Mouse (Mus musculus) CD4-positive, CD25-positive, alpha-beta regulatory T cell, adult 2 months (primary cell): ENCODE data around the gene Kbtbd12.
A peak's percentile ranks its signal among the peaks of the same experiment; 100 is the strongest.

Source experiments
- DNase-seq: peaks from one replicate; pipeline ENCODE4 v3.0.0-alpha.2; 2012; ENCODE audit warnings: low read depth, low spot score

Kbtbd12 gene

DNA sequence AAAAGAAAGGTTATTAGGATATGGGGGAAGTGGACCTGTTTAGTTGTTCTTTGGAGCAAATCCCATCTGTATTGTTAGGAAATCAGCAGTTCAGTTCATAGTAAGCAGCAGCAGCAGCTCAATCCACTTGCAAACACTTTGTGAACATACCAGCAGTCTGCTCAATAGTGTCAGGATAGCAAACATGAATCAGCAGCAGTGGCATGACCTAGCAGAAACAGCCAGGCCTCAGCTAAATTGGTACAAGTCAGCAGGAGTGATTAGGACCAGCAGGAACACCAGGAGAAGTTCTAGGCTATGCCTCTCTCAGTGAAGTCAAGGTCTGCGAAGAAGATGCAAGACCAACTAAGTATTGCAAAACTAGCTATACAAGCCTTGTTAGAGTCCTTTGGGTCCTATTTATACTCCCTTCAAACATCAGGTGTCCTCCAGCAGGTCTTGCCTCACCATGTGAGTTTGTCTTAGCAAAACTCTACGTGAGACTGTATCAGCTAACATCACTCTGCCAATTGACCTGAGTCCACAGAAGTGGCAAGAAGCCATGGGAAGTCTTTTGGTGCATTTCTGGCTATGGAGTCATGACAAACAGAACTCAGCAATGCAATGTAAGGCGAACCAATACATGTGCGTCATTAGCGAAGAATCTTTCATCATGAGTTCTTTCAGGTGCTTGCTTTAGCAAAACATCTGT, at the start of gene Kbtbd12:
Kbtbd12 (minus strand) TSS at position 340 of the 691 bp plus-strand sequence.
- no peak for DNase-seq

DNA sequence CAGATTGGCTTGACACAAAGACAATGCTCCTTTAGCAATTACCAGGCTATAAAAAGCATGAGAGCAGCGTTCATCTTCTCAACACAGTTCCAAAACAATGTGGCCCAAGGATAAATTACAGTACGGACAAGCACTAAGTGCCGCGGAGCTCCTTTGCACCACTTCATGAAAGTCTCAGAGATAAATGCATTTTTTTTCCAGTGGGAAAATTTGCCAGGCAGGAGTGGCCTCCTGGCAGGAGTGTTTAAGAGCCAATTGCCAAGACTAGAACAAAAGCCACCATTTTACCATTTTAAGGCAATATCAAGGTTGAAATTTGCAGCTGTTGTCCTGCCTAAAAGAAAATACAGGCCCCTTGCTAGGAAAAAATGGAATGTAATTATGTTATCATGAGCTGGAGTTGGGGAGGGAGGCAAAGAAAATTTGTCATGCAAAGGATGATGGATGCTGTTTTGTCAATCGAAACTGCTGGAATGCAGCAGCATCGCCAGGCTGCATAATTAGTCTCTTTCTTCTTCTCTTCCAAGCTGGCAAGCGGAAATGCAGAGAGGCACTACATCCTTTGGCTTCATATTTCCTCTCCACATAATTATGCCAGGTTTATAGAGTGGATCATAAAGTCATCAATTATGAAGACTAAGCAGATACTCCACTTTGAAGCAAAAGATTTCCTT, 45.8 kb upstream of the Kbtbd12 start:
- no peak for DNase-seq

GRCm38 (mm10) chr6:88681026-88681425, 43.3 kb upstream of the Kbtbd12 start:
- no peak for DNase-seq

DNA sequence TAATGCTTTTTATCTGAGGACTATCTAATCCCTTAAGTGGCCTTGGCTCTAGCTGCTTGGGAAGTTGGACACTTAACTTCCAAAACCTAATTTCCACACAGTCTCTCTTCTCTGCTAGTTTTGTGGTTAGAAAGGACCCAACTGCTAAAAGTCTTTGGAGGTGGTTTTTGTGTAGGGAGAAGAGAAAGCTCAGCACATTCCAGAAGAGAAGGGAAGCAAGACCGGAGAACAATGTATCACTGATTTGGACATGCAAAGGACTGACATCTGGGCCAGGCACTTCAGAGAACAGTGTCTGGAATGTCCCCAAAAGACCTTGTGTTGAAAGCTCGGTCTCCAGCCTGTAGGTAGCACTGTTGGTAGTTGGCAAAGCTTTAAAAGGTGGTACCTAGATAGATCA, 40.0 kb upstream of the Kbtbd12 start:
- no peak for DNase-seq

GRCm38 (mm10) chr6:88676753-88677736, 39.3 kb upstream of the Kbtbd12 start:
- DNase-seq = no peak

GRCm38 (mm10) chr6:88675815-88676214, 38.1 kb upstream of the Kbtbd12 start:
- DNase-seq = no peak

DNA sequence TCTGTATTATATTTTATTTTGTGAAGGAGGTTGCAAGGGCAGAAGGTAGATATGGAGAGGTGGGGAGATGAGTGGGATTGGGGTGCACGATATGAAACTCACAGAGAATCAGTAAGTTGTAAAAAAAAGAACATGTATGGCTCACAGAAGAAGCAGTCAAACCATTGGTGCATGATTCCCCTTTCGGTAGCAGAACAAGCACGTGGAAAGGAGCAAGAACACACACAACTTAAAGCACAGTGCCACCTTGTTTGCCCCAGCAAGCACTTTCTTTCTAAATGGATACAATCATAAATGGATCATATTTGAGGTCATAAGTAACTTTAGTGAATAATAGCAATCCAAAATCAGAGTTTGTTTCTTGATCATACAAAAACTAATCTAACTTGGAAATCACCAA, 24.5 kb upstream of the Kbtbd12 start:
- DNase-seq = no peak

DNA sequence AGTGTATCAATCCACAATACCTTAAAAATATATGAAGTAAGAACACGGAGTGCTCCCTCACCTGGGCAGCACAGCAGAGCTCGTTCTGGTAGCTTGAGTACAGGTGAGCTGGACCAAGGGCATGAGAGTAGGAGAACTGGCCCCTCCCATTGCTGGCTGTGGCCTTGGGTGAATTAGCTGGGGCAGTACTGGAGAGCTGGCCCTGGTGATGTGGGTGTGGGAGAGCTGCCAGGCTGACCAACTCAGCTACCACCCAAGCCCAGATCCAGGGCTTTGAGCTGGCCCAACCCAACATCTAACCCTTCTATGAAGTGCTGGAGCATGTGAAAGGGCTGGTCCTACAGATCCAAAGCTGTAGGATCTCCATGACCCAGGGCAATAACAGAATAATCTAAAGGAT, 23.9 kb upstream of the Kbtbd12 start:
- DNase-seq = no peak

GRCm38 (mm10) chr6:88647564-88648295, 10.0 kb upstream of the Kbtbd12 start:
- no peak for DNase-seq

DNA sequence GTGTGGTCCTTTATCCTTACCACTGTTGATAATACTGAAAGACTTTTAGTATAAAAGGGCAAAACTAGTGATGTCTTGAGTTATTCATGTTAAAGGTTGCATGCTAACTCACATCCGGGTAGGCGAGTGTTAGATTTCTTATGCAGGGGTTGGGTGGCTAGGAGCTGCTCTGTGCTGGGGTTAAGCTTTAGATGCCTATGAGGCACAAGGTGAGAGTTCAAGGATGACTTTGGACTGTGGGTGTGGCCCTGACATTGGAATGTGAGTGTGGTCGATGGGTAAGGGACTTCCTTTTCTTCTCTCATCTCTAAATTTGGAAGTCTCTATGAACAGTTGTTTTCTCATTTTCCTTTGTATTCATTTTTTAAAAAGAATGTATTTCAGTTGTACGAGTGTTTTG, 7.0 kb upstream of the Kbtbd12 start:
- DNase-seq = no peak

DNA sequence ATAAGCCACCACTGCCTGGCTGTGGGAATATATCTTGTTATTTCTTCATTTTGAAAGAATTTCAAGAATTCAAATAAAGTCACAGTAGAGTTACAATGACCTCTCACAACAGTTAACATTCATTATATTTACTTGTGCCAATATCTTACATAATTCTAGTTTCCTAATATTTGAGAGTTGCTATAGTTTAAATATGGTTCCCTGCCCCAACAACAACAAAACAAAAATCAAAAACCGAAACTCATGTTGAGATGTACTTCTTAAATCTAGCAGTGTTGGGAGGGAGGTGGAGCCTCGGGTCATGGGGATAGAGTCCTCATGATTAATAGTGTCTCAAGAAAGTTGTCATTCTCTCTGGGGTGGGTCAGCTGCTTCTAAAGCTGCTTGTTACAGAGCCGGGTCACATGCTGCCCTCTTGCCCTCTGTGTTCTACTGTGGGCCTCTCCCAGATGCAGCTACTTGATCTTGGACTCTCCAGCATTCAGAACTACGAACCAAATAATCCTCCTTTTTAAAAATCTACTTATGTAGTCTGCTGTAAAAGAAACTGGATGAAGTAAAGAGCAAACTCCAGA, 3.7 kb upstream of the Kbtbd12 start:
- DNase-seq = no peak

DNA sequence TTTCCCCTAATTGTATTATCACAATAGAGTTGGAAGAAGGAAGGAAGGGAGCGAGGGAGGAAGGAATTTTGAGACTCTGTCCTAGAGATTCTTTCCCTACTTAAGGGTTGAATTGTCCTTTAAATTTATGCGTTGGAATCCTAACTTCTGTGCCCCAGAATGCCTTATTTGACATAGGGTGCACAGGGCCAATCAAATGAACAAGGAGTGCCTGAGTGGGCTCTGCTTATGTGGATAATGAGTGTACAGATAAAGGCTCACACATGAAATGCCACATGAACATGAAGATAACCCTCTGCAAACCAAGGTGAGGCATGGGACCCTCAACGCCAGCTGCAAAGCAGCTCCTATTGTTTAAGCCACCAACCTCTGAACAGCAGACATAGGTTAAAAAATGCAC, 2.6 kb upstream of the Kbtbd12 start:
- DNase-seq = no peak

DNA sequence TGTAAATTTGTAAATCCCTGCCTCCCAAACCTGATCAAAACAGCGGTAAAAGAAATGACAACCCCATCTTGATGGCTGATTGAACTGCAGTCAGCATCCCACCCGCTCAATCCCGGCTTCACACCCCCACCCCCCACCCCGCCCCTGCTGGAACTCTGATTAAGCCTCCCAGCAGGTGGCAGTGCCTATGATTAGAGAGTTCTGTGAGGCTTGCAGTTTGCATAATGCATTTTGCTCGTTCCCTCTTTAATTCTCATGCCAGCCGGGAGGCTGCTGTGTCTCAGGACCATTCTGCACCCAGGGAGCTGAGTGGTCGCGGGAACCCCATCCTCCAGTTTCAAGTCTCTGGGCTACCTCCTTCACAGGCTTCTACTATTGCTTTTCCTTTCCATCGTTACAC, 2.2 kb upstream of the Kbtbd12 start:
- no peak for DNase-seq

GRCm38 (mm10) chr6:88639372-88639920, 1.7 kb upstream of the Kbtbd12 start:
- DNase-seq = no peak

- DNase-seq = no peak
Measured at GRCm38 (mm10) chr6:88638917-88639316, 1.2 kb upstream of the Kbtbd12 start.

GRCm38 (mm10) chr6:88635881-88636754, 1.6 kb downstream of the Kbtbd12 start:
- no peak for DNase-seq

DNA sequence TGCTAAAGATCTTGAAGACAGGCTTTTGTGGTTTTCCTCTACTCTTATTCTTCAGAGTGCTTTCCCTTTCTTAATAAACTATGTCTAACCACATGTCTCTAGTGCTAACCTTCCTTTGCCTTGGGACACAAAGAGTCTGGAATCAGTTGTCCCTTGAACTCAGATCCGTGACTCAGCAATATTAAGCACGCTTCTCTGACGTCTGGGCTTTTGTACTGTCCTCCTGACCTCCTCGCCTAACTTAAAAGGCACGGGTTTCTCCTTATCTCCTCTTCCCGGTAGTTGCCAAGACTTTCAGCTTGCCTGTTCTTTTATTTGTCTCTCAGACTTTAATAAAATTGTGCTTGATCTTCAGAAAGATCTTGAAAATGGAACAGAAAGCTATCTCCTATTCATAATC, 6.5 kb downstream of the Kbtbd12 start:
- DNase-seq = no peak

- DNase-seq = no peak
Measured at GRCm38 (mm10) chr6:88630560-88630959, 7.2 kb downstream of the Kbtbd12 start.

GRCm38 (mm10) chr6:88629821-88630220, 7.9 kb downstream of the Kbtbd12 start:
- DNase-seq = no peak

- DNase-seq = peak; percentile 33
Measured at GRCm38 (mm10) chr6:88627317-88627811, 10.4 kb downstream of the Kbtbd12 start.
